Mouse (Mus musculus) MEL (cell line): ENCODE measurements at regions not wholly inside any gene's neighbourhood (a gene's known extent, or its start where the extent isn't known, plus 50 kb on each side); places are given as distances from the start of the nearest gene placed in this dataset.

Experiments used
- GATA1 ChIP-seq: IDR thresholded peaks from 2 replicates; pipeline ENCODE4 v1.6.1; 2011; ENCODE audit warnings: low read depth, low read length, improper control_type of control experiment
- NELFE ChIP-seq: IDR thresholded peaks from 2 replicates; pipeline ENCODE4 v1.6.1; 2011; ENCODE audit warnings: low read depth, low read length, improper control_type of control experiment
- USF1 ChIP-seq: IDR thresholded peaks from 2 replicates; pipeline ENCODE4 v1.6.1; 2014; ENCODE audit warnings: low read depth, mild to moderate bottlenecking, inconsistent platforms, low read length, improper control_type of control experiment, moderate library complexity

- TF ChIP-seq USF1 (no peak), GATA1 (no peak), NELFE (no peak)
Measured at GRCm38 (mm10) chr3:34195729-34196450, 114.8 kb upstream of the Dnajc19 start.
